Mouse (Mus musculus): ENCODE results near the gene Dlg1. TPM values are rescaled to one million over a fixed set of nuclear protein-coding genes. Genes with fewer than 3 reads are reported as not detected.

The Dlg1 gene
- polyA plus RNA-seq, 1 experiment from 2014 or later, result 20.5 TPM

- H3K36me3 ChIP-seq, result peaks cover 44% of the 10 kb centered on the region
- 83% methylated on average over 8 of the region's 8 CpGs for WGBS (ENCODE audit: insufficient replicate concordance)
These were observed 210.5 kb downstream of the Dlg1 start for GRCm38 (mm10) chr16:31873721-31874120.

GRCm38 (mm10) chr16:31875391-31875790 lies 212.1 kb downstream of the Dlg1 start:
- WGBS (ENCODE audit: insufficient replicate concordance), result 79% methylated on average over 4 of the region's 4 CpGs
- H3K27ac ChIP-seq, result no peak overlapping the region
- no peak overlapping the region for H3K9ac ChIP-seq
- H3K36me3 ChIP-seq, result peaks cover 36% of the 10 kb centered on the region
- H3K4me2 ChIP-seq, result no peak overlapping the region
- peaks cover 10% of the 10 kb centered on the region for H3K27me3 ChIP-seq (replicated peaks)
- H3K4me3 ChIP-seq, result no peak overlapping the region
- no peaks in the 10 kb centered on the region; the same call in 1 of the 2 replicates for H3K4me1 ChIP-seq
- no peak for ATAC-seq
- H3K9me3 ChIP-seq (replicated peaks), result no peaks in the 10 kb centered on the region

More at GRCm38 (mm10) chr16:31873721-31874120, 210.5 kb downstream of the Dlg1 start:
- no peaks in the 10 kb centered on the region; the same call in 1 of the 2 replicates for H3K27me3 ChIP-seq (replicated peaks)
- no peaks in the 10 kb centered on the region for H3K9me3 ChIP-seq (replicated peaks)
- no peak overlapping the region for H3K9ac ChIP-seq
- no peak overlapping the region for H3K4me3 ChIP-seq
- no peaks in the 10 kb centered on the region; the same call in 1 of the 2 replicates for H3K4me1 ChIP-seq
- no peak for ATAC-seq
- no peak overlapping the region for H3K4me2 ChIP-seq
- H3K27ac ChIP-seq, result no peak overlapping the region

GRCm38 (mm10) chr16:31876386-31876785 lies 213.1 kb downstream of the Dlg1 start:
- H3K9me3 ChIP-seq (replicated peaks), result no peaks in the 10 kb centered on the region
- H3K27ac ChIP-seq, result no peak overlapping the region
- peaks cover 27% of the 10 kb centered on the region for H3K36me3 ChIP-seq
- H3K27me3 ChIP-seq (replicated peaks), result peaks cover 17% of the 10 kb centered on the region
- H3K4me2 ChIP-seq, result no peak overlapping the region
- no peak for ATAC-seq
- 67% methylated on average over 10 of the region's 10 CpGs for WGBS (ENCODE audit: insufficient replicate concordance)
- H3K4me3 ChIP-seq, result no peak overlapping the region
- no peak overlapping the region for H3K9ac ChIP-seq
- H3K4me1 ChIP-seq, result no peaks in the 10 kb centered on the region; the same call in 1 of the 2 replicates

GRCm38 (mm10) chr16:31878052-31878451 lies 214.8 kb downstream of the Dlg1 start:
- 72% methylated on average over 6 of the region's 6 CpGs for WGBS (ENCODE audit: insufficient replicate concordance)
- Histone ChIP-seq H3K36me3 (peaks cover 16% of the 10 kb centered on the region), H3K9me3 (replicated peaks) (no peaks in the 10 kb centered on the region), H3K4me2 (no peak overlapping the region), H3K27me3 (replicated peaks) (peaks cover 29% of the 10 kb centered on the region), H3K27ac (no peak overlapping the region), H3K4me3 (no peak overlapping the region), H3K9ac (no peak overlapping the region), H3K4me1 (peaks cover 3% of the 10 kb centered on the region; the same call in 1 of the 2 replicates)
- ATAC-seq, result no peak

GRCm38 (mm10) chr16:31878573-31879257 lies 215.5 kb downstream of the Dlg1 start, which contains the start of gene Meltf:
Gene Meltf, plus strand, starts transcription at chr16:31878810.
- H3K27ac ChIP-seq, result no peak within 1 kb of the TSS
- no peaks in the 10 kb centered on the region for H3K9me3 ChIP-seq (replicated peaks)
- ATAC-seq, result peak; percentile 56
- H3K4me1 ChIP-seq, result peaks cover 9% of the 10 kb centered on the region
- no peak within 1 kb of the TSS for H3K4me3 ChIP-seq
- H3K27me3 ChIP-seq (replicated peaks), result peaks cover 35% of the 10 kb centered on the region
- H3K4me2 ChIP-seq, result 0 out of 2 replicates have a peak within 1 kb of the TSS, but pooled peaks have one; percentile 25
- peaks cover 11% of the 10 kb centered on the region for H3K36me3 ChIP-seq
- WGBS (ENCODE audit: insufficient replicate concordance), result 33% methylated on average over 21 of the region's 21 CpGs
- 0 out of 2 replicates have a peak within 1 kb of the TSS, but pooled peaks have one; percentile 5 for H3K9ac ChIP-seq

- no peak overlapping the region for H3K27ac ChIP-seq
- H3K9ac ChIP-seq, result no peak overlapping the region
- H3K4me3 ChIP-seq, result no peak overlapping the region
- H3K4me1 ChIP-seq, result peaks cover 16% of the 10 kb centered on the region
- H3K36me3 ChIP-seq, result no peaks in the 10 kb centered on the region
- H3K27me3 ChIP-seq (replicated peaks), result peaks cover 46% of the 10 kb centered on the region
- no peak for ATAC-seq
- H3K9me3 ChIP-seq (replicated peaks), result no peaks in the 10 kb centered on the region
- no peak overlapping the region for H3K4me2 ChIP-seq
- WGBS (ENCODE audit: insufficient replicate concordance), result 63% methylated on average over 8 of the region's 8 CpGs
These were observed 217.1 kb downstream of the Dlg1 start for GRCm38 (mm10) chr16:31880146-31880840.

GRCm38 (mm10) chr16:31882381-31882908 lies 219.2 kb downstream of the Dlg1 start:
- Histone ChIP-seq H3K27me3 (replicated peaks) (peaks cover 46% of the 10 kb centered on the region), H3K4me1 (peaks cover 16% of the 10 kb centered on the region), H3K27ac (no peak overlapping the region), H3K36me3 (no peaks in the 10 kb centered on the region), H3K4me2 (no peak overlapping the region), H3K4me3 (no peak overlapping the region), H3K9ac (no peak overlapping the region), H3K9me3 (replicated peaks) (no peaks in the 10 kb centered on the region)
- WGBS (ENCODE audit: insufficient replicate concordance), result 65% methylated on average over 9 of the region's 9 CpGs
- no peak for ATAC-seq

GRCm38 (mm10) chr16:31883302-31883701 lies 220.1 kb downstream of the Dlg1 start:
- no peaks in the 10 kb centered on the region for H3K36me3 ChIP-seq
- H3K27ac ChIP-seq, result no peak overlapping the region
- peaks cover 46% of the 10 kb centered on the region for H3K27me3 ChIP-seq (replicated peaks)
- H3K9me3 ChIP-seq (replicated peaks), result no peaks in the 10 kb centered on the region
- no peak overlapping the region for H3K9ac ChIP-seq
- H3K4me1 ChIP-seq, result peaks cover 16% of the 10 kb centered on the region
- peak overlapping the region; percentile 35 for H3K4me2 ChIP-seq
- no peak for ATAC-seq
- H3K4me3 ChIP-seq, result no peak overlapping the region
- WGBS (ENCODE audit: insufficient replicate concordance), result 51% methylated on average over 14 of the region's 14 CpGs

GRCm38 (mm10) chr16:31883902-31884301 lies 220.7 kb downstream of the Dlg1 start:
- WGBS (ENCODE audit: insufficient replicate concordance), result 18% methylated on average over 6 of the region's 6 CpGs
- Histone ChIP-seq H3K36me3 (no peaks in the 10 kb centered on the region), H3K9me3 (replicated peaks) (no peaks in the 10 kb centered on the region), H3K27me3 (replicated peaks) (peaks cover 46% of the 10 kb centered on the region), H3K4me1 (peaks cover 16% of the 10 kb centered on the region), H3K4me3 (no peak overlapping the region), H3K4me2 (peak overlapping the region; percentile 35), H3K27ac (no peak overlapping the region), H3K9ac (no peak overlapping the region)
- no peak for ATAC-seq

GRCm38 (mm10) chr16:31890907-31891306 lies 227.7 kb downstream of the Dlg1 start:
- H3K4me1 ChIP-seq, result no peaks in the 10 kb centered on the region

GRCm38 (mm10) chr16:31893396-31894141 lies 230.3 kb downstream of the Dlg1 start:
- Histone ChIP-seq H3K4me1 (no peaks in the 10 kb centered on the region), H3K4me3 (no peak overlapping the region), H3K27me3 (replicated peaks) (peaks cover 5% of the 10 kb centered on the region; the same call in 1 of the 2 replicates), H3K27ac (no peak overlapping the region), H3K36me3 (no peaks in the 10 kb centered on the region), H3K9me3 (replicated peaks) (no peaks in the 10 kb centered on the region), H3K4me2 (no peak overlapping the region), H3K9ac (no peak overlapping the region)
- ATAC-seq, result no peak
- WGBS (ENCODE audit: insufficient replicate concordance), result 58% methylated on average over 5 of the region's 5 CpGs

More at GRCm38 (mm10) chr16:31890907-31891306, 227.7 kb downstream of the Dlg1 start:
- Histone ChIP-seq H3K36me3 (no peaks in the 10 kb centered on the region), H3K9me3 (replicated peaks) (no peaks in the 10 kb centered on the region), H3K27me3 (replicated peaks) (peaks cover 5% of the 10 kb centered on the region; the same call in 1 of the 2 replicates), H3K27ac (no peak overlapping the region), H3K4me2 (no peak overlapping the region), H3K4me3 (no peak overlapping the region), H3K9ac (no peak overlapping the region)
- no peak for ATAC-seq
- 63% methylated on average over 7 of the region's 7 CpGs for WGBS (ENCODE audit: insufficient replicate concordance)

Data from liver, embryonic 12.5 days (tissue).